7 mouse cellular contexts compared by ENCODE assay signal in genomic region chr10:79865801-79866295, GRCm38 (mm10). TPM values are rescaled to one million over a fixed set of nuclear protein-coding genes. Genes with fewer than 3 reads are reported as not detected.
DNase-seq lines count a peak whose midpoint lies in the region; ATAC-seq and TF ChIP-seq lines count a peak whose summit lies in the region.

No protein-coding gene starts in this region.

- H3K9me3 ChIP-seq in lung, postnatal 0 days (ENCODE audit: low read length), result no peaks in the 10 kb centered on the region
- no peaks in the 10 kb centered on the region for H3K9me3 ChIP-seq in midbrain, embryonic 10.5 days (replicated peaks)

- TF ChIP-seq CTCF in lung, postnatal 0 days (IDR thresholded peaks at IDR 0.05), result peak; percentile 68

- no peaks in the 10 kb centered on the region for H3K4me1 ChIP-seq in lung, postnatal 0 days (ENCODE audit: insufficient read depth, low read depth, low read length)
- H3K4me1 ChIP-seq in midbrain, embryonic 10.5 days, result peaks cover 23% of the 10 kb centered on the region

- no peak overlapping the region for H3K4me2 ChIP-seq in lung, postnatal 0 days (replicated peaks; ENCODE audit: low read depth, low read length)

- TF ChIP-seq EP300 in lung, postnatal 0 days (IDR thresholded peaks at IDR 0.05), result no peak

- peaks cover 26% of the 10 kb centered on the region for H3K36me3 ChIP-seq in lung, postnatal 0 days (ENCODE audit: insufficient read depth, low read length)
- H3K36me3 ChIP-seq in midbrain, embryonic 10.5 days, result peaks cover 93% of the 10 kb centered on the region

- H3K4me3 ChIP-seq in lung, postnatal 0 days (ENCODE audit: low read depth, low read length), result no peak overlapping the region
- H3K4me3 ChIP-seq in midbrain, embryonic 10.5 days, result peak overlapping the region; percentile 16; the same call in 1 of the 2 replicates

- 65% methylated on average over 19 of the region's 19 CpGs for WGBS in lung, postnatal 0 days
- 79% methylated on average over 19 of the region's 19 CpGs for WGBS in midbrain, embryonic 10.5 days

- peak; percentile 16; the same call in 1 of the 2 replicates for ATAC-seq in lung, postnatal 0 days
- peak; percentile 52 to 57 for ATAC-seq in hematopoietic stem cell, adult 5-6 weeks (replicated peaks in 1 of 2; ENCODE audit: insufficient read depth in 1 of 2, low FRiP score in 2 of 2, low TSS enrichment in 1 of 2, low read depth in 1 of 2, poor library complexity in 2 of 2, severe bottlenecking in 2 of 2)

- no peaks in the 10 kb centered on the region for H3K27me3 ChIP-seq in lung, postnatal 0 days (replicated peaks; ENCODE audit: insufficient read depth, low read length)
- H3K27me3 ChIP-seq in midbrain, embryonic 10.5 days (ENCODE audit: low read depth, poor library complexity, severe bottlenecking), result no peaks in the 10 kb centered on the region

- H3K9ac ChIP-seq in lung, postnatal 0 days (replicated peaks; ENCODE audit: low read depth), result no peak overlapping the region

- no peak overlapping the region for H3K27ac ChIP-seq in lung, postnatal 0 days (ENCODE audit: low read length)
- H3K27ac ChIP-seq in midbrain, embryonic 10.5 days (replicated peaks), result 0 out of 2 replicates have a peak overlapping the region, but pooled peaks have one; percentile 17

- no peak for DNase-seq in lung, postnatal 0 days (ENCODE audit: low spot score)
- no peak for DNase-seq in lung, postnatal 25 days (ENCODE audit: low spot score)
- DNase-seq in cerebellum, postnatal 10 days, result peak; percentile 44 to 47
- no peak for DNase-seq in midbrain, embryonic 10.5 days (ENCODE audit: low spot score)
- DNase-seq in embryo, embryonic 10.5 days (ENCODE audit: low spot score), result no peak
- DNase-seq in right cerebral cortex, postnatal 36 days (ENCODE audit: low spot score in 2 of 2), result no peak

RNA-seq across cellular contexts. Expression of gene Prtn3, which starts 8.4 kb away (rescaled TPM):
- 2.2 and 2.4 TPM in 2 replicates for polyA plus RNA-seq in lung, postnatal 0 days (2015; fragmentation: Nextera tagmentation; extraction: Ambion mirVana)
- 25.6 and 141 TPM in 2 replicates for total RNA-seq in hematopoietic stem cell, adult 5-6 weeks (2017)
- polyA plus RNA-seq in midbrain, embryonic 10.5 days (2016; fragmentation: Nextera tagmentation; extraction: Ambion mirVana), result 8.0 and 13.5 TPM in 2 replicates

RNA-seq across cellular contexts. Expression of gene Plppr3, which starts 8.6 kb away (rescaled TPM):
- polyA plus RNA-seq in lung, postnatal 0 days (2015; fragmentation: Nextera tagmentation; extraction: Ambion mirVana), result 3.9 and 4.8 TPM in 2 replicates
- 67.8 and 93.7 TPM in 2 replicates for total RNA-seq in hematopoietic stem cell, adult 5-6 weeks (2017)
- polyA plus RNA-seq in midbrain, embryonic 10.5 days (2016; fragmentation: Nextera tagmentation; extraction: Ambion mirVana), result 110 and 169 TPM in 2 replicates

RNA-seq across cellular contexts. Expression of gene Ptbp1, which starts 11.6 kb away (rescaled TPM):
- polyA plus RNA-seq in lung, postnatal 0 days (2015; fragmentation: Nextera tagmentation; extraction: Ambion mirVana), result 107 and 109 TPM in 2 replicates
- 165 and 178 TPM in 2 replicates for total RNA-seq in hematopoietic stem cell, adult 5-6 weeks (2017)
- polyA plus RNA-seq in midbrain, embryonic 10.5 days (2016; fragmentation: Nextera tagmentation; extraction: Ambion mirVana), result 296 and 334 TPM in 2 replicates

RNA-seq across cellular contexts. Expression of gene Elane, which starts 20.2 kb away (rescaled TPM):
- 0.92 TPM in 1 of 2 replicates, not detected in the other for polyA plus RNA-seq in lung, postnatal 0 days (2015; fragmentation: Nextera tagmentation; extraction: Ambion mirVana)
- total RNA-seq in hematopoietic stem cell, adult 5-6 weeks (2017), result 41.4 and 147 TPM in 2 replicates
- 0.16 and 0.46 TPM in 2 replicates for polyA plus RNA-seq in midbrain, embryonic 10.5 days (2016; fragmentation: Nextera tagmentation; extraction: Ambion mirVana)

RNA-seq across cellular contexts. Expression of gene Cfd, which starts 24.8 kb away (rescaled TPM):
- not detected in 2 replicates for polyA plus RNA-seq in lung, postnatal 0 days (2015; fragmentation: Nextera tagmentation; extraction: Ambion mirVana)
- total RNA-seq in hematopoietic stem cell, adult 5-6 weeks (2017), result not detected in 2 replicates
- polyA plus RNA-seq in midbrain, embryonic 10.5 days (2016; fragmentation: Nextera tagmentation; extraction: Ambion mirVana), result not detected in 2 replicates

Comparison
In these comparisons a context has a peak if more than half of its experiments do, and no peak if none do; other contexts are left out.
1. DNase-seq: peak in cerebellum, postnatal 10 days (2 of 2); none in lung, postnatal 0 days (single experiment), lung, postnatal 25 days (single experiment), midbrain, embryonic 10.5 days (single experiment), embryo, embryonic 10.5 days (single experiment) and right cerebral cortex, postnatal 36 days (0 of 2).
2. RNA of gene Plppr3, which starts 8.6 kb away (polyA plus RNA-seq): 110 to 169 TPM in midbrain, embryonic 10.5 days; 3.9 to 4.8 TPM in lung, postnatal 0 days; every median in the first group is over 10 times any median in the second.